In the genomic region with DNA sequence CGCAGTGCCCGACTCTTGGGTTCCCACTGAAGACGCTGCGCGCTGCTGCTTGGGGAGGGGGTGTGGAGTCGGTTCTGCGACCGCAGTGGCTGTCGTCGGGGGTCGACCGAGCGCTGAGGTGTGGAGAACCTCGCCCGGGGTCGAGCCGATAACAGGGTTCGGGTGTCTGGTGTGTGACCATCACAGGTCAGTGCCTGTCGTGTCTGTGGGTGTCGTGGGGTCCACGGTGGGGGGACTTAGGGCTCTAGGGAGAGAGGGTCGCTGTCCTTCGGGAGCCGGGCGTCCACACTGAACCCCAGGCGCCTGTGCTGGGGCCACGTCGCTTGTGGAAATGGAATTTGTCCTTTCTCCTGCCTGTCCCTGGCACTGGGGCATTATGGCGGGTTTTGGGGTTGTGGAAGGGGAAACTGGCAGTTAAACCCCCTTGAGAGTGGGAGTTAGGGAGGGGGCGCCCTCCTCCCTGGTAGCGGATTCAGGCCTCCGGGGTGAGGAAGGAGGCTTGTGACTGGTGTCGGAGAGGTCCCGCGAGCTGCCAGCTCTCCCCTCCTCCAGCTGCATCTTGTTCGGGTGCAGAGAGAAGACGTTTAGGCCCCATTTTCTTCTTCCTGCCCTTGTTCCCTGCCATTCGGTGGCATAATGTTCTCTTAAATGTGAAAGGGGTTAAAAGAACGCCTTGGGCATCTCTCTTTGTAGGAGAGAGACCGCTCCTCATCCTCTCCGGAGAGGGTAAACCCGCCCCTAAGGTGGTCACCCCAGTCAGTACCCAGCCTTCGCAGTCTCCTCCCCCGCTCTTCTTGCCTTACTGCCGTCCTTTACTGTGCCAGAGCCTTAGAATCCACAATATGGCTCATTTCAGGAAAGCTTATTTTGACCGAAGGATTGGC, we compare ENCODE assay signal across 8 mouse cellular contexts. TPM values are rescaled to one million over a fixed set of nuclear protein-coding genes. Genes with fewer than 3 reads are reported as not detected.
A peak's percentile ranks its signal among the peaks of the same experiment; 100 is the strongest.
DNase-seq lines count a peak whose midpoint lies in the region; ATAC-seq lines count a peak whose summit lies in the region.

No protein-coding gene starts in this region.

- DNase-seq in T-cell, adult 2 months (ENCODE audit: low spot score) = peak; percentile 74
- peak; percentile 71 to 77 for DNase-seq in cerebellum, postnatal 14 days
- DNase-seq in gastrocnemius, adult 18-20 months (ENCODE audit: low spot score) = peak; percentile 61
- peak; percentile 45 to 68 for DNase-seq in left cerebral cortex, postnatal 10 days (ENCODE audit: extremely low spot score in 1 of 2, low spot score in 2 of 2)
- peak; percentile 61 to 66 for DNase-seq in right cerebral cortex, adult 2 months (ENCODE audit: low spot score in 2 of 2)
- DNase-seq in urinary bladder, postnatal 14 days (ENCODE audit: low spot score) = peak; percentile 26

- peak overlapping the region; percentile 99 for H3K9ac ChIP-seq in hindbrain, embryonic 15.5 days

- H3K4me3 ChIP-seq in hindbrain, embryonic 15.5 days = peak overlapping the region; percentile 95

- H3K27ac ChIP-seq in hindbrain, embryonic 15.5 days (replicated peaks) = peak overlapping the region; percentile 100

- H3K27me3 ChIP-seq in hindbrain, embryonic 15.5 days = no peaks in the 10 kb centered on the region

- WGBS in hindbrain, embryonic 15.5 days = under 1% methylated on average over 46 of the region's 46 CpGs

- intact Hi-C loops in left cerebral cortex, postnatal 10 days (cut with DNase I) = no loop called here

- H3K4me1 ChIP-seq in hindbrain, embryonic 15.5 days (replicated peaks) = peaks cover 31% of the 10 kb centered on the region

- no peaks in the 10 kb centered on the region for H3K36me3 ChIP-seq in hindbrain, embryonic 15.5 days

- ATAC-seq in hindbrain, embryonic 15.5 days (ENCODE audit: low FRiP score, low read depth) = no peak; the same call in 1 of the 2 replicates
- 0 out of 2 replicates have a peak, but pooled peaks have one; percentile 3 for ATAC-seq in megakaryocyte, adult 5-6 weeks (ENCODE audit: poor library complexity, severe bottlenecking)

- no peaks in the 10 kb centered on the region for H3K9me3 ChIP-seq in hindbrain, embryonic 15.5 days

- peak overlapping the region; percentile 84 for H3K4me2 ChIP-seq in hindbrain, embryonic 15.5 days

RNA-seq across cellular contexts. Expression of a gene that starts 0.6 kb away (rescaled TPM):
- total RNA-seq in gastrocnemius, adult 18-20 months (2021) = 10 to 100 TPM; 20.3 to 28.3 TPM
- polyA plus RNA-seq in hindbrain, embryonic 15.5 days (2015; fragmentation: Nextera tagmentation; extraction: Ambion mirVana) = 146 and 152 TPM in 2 replicates
- total RNA-seq in left cerebral cortex, postnatal 10 days (2021) = 100 to 1,000 TPM; 126 TPM
- 148 and 158 TPM in 2 replicates for total RNA-seq in megakaryocyte, adult 5-6 weeks (2015)
- 63.3 and 69.2 TPM in 2 replicates for total RNA-seq in megakaryocyte, adult 5-6 weeks (2017)
